8 mouse cellular contexts compared by ENCODE assay signal in genomic region chr4:107223225-107224204, GRCm38 (mm10). TPM values are rescaled to one million over a fixed set of nuclear protein-coding genes. Genes with fewer than 3 reads are reported as not detected.
DNase-seq lines count a peak whose midpoint lies in the region; ATAC-seq and TF ChIP-seq lines count a peak whose summit lies in the region.
"Had no signal": no experiment of that assay in that cellular context is flagged by ENCODE, and none has a peak within 500 bp of the region (broad histone marks: within the 10 kb centered on the region; RNA-seq: fewer than 3 reads in every experiment).

No protein-coding gene starts in this region.

- H3K4me3 ChIP-seq in midbrain, embryonic 13.5 days (replicated peaks) = no peak overlapping the region
- no peak overlapping the region for H3K4me3 ChIP-seq in midbrain, embryonic 11.5 days (ENCODE audit: low read depth, low read length)
- no peak overlapping the region for H3K4me3 ChIP-seq in gastrocnemius, adult 2 months
- no peak overlapping the region for H3K4me3 ChIP-seq in intestine, embryonic 16.5 days (ENCODE audit: low read length)
- H3K4me3 ChIP-seq: limb, embryonic 12.5 days had no signal

- H3K9me3 ChIP-seq in midbrain, embryonic 13.5 days = no peaks in the 10 kb centered on the region
- no peaks in the 10 kb centered on the region for H3K9me3 ChIP-seq in midbrain, embryonic 11.5 days (ENCODE audit: control insufficient read depth, low read length)
- H3K9me3 ChIP-seq in intestine, embryonic 16.5 days (ENCODE audit: control insufficient read depth, low read length) = no peaks in the 10 kb centered on the region
- H3K9me3 ChIP-seq: limb, embryonic 12.5 days had no signal

- no peak overlapping the region for H3K27ac ChIP-seq in midbrain, embryonic 13.5 days
- H3K27ac ChIP-seq in midbrain, embryonic 11.5 days (ENCODE audit: low read depth, low read length) = no peak overlapping the region
- H3K27ac ChIP-seq in gastrocnemius, adult 2 months = no peak overlapping the region
- H3K27ac ChIP-seq in intestine, embryonic 16.5 days (ENCODE audit: low read length) = no peak overlapping the region
- H3K27ac ChIP-seq: limb, embryonic 12.5 days had no signal

- 0 out of 2 replicates have a peak, but pooled peaks have one; percentile 17 for ATAC-seq in midbrain, embryonic 13.5 days
- ATAC-seq in midbrain, embryonic 11.5 days (ENCODE audit: low FRiP score) = no peak
- peak; percentile 38 for ATAC-seq in intestine, embryonic 16.5 days
- peak; percentile 90 for ATAC-seq in megakaryocyte-erythroid progenitor cell, adult 5-6 weeks (replicated peaks; ENCODE audit: low FRiP score, low TSS enrichment, poor library complexity, severe bottlenecking)

- no peaks in the 10 kb centered on the region for H3K27me3 ChIP-seq in midbrain, embryonic 13.5 days
- H3K27me3 ChIP-seq in midbrain, embryonic 11.5 days (ENCODE audit: control insufficient read depth, insufficient read depth, low read length) = no peaks in the 10 kb centered on the region
- no peaks in the 10 kb centered on the region for H3K27me3 ChIP-seq in intestine, embryonic 16.5 days (replicated peaks; ENCODE audit: control insufficient read depth, insufficient read depth, low read length)
- H3K27me3 ChIP-seq: limb, embryonic 12.5 days had no signal

- WGBS in midbrain, embryonic 13.5 days = 83% methylated on average over 11 of the region's 11 CpGs
- WGBS in midbrain, embryonic 11.5 days = 85% methylated on average over 11 of the region's 11 CpGs
- WGBS in intestine, embryonic 16.5 days = 70% methylated on average over 11 of the region's 11 CpGs

- no peak overlapping the region for H3K4me2 ChIP-seq in midbrain, embryonic 13.5 days (replicated peaks)
- H3K4me2 ChIP-seq in midbrain, embryonic 11.5 days = no peak overlapping the region
- H3K4me2 ChIP-seq in intestine, embryonic 16.5 days (ENCODE audit: low read depth, low read length) = no peak overlapping the region
- H3K4me2 ChIP-seq: limb, embryonic 12.5 days had no signal

- TF ChIP-seq CTCF in gastrocnemius, adult 2 months (IDR thresholded peaks at IDR 0.05) = no peak

- DNase-seq in midbrain, embryonic 11.5 days (ENCODE audit: low spot score, missing footprints) = no peak
- DNase-seq in adrenal gland, postnatal 14 days = peak; percentile 80
- DNase-seq in gastrocnemius, adult 2 months = peak; percentile 73
- DNase-seq in embryo, embryonic 11 days = no peak

- no peaks in the 10 kb centered on the region for H3K36me3 ChIP-seq in midbrain, embryonic 13.5 days
- H3K36me3 ChIP-seq in midbrain, embryonic 11.5 days (ENCODE audit: control insufficient read depth, insufficient read depth, low read length) = no peaks in the 10 kb centered on the region
- H3K36me3 ChIP-seq in intestine, embryonic 16.5 days (ENCODE audit: control insufficient read depth, insufficient read depth, low read length) = no peaks in the 10 kb centered on the region
- H3K36me3 ChIP-seq: limb, embryonic 12.5 days had no signal

- intact Hi-C loops in gastrocnemius, adult 2 months (cut with DNase I) = no loop called here

- no peaks in the 10 kb centered on the region for H3K4me1 ChIP-seq in midbrain, embryonic 13.5 days (replicated peaks)
- H3K4me1 ChIP-seq in midbrain, embryonic 11.5 days (ENCODE audit: control insufficient read depth, insufficient read depth, low read length) = no peaks in the 10 kb centered on the region
- no peaks in the 10 kb centered on the region for H3K4me1 ChIP-seq in intestine, embryonic 16.5 days (ENCODE audit: control insufficient read depth, insufficient read depth, low read length)
- H3K4me1 ChIP-seq: limb, embryonic 12.5 days had no signal

- H3K9ac ChIP-seq in midbrain, embryonic 13.5 days (replicated peaks) = no peak overlapping the region
- H3K9ac ChIP-seq in midbrain, embryonic 11.5 days (ENCODE audit: low read length) = no peak overlapping the region
- H3K9ac ChIP-seq in intestine, embryonic 16.5 days (ENCODE audit: low read depth, low read length) = no peak overlapping the region
- H3K9ac ChIP-seq: limb, embryonic 12.5 days had no signal

RNA-seq across cellular contexts. Expression of gene Ldlrad1, which starts 14.5 kb away (rescaled TPM):
- polyA plus RNA-seq in midbrain, embryonic 13.5 days (2015; fragmentation: Nextera tagmentation; extraction: Ambion mirVana) = not detected in 2 replicates
- polyA plus RNA-seq in midbrain, embryonic 11.5 days (2014; fragmentation: Nextera tagmentation; extraction: Ambion mirVana) = not detected in 2 replicates
- total RNA-seq in adrenal gland, postnatal 14 days (2021) = not detected in 2 replicates
- not detected for total RNA-seq in gastrocnemius, adult 2 months (2021)
- polyA plus RNA-seq in intestine, embryonic 16.5 days (2015; fragmentation: Nextera tagmentation; extraction: Ambion mirVana) = not detected in 2 replicates
- 0.57 TPM in 1 of 2 replicates, not detected in the other for total RNA-seq in megakaryocyte-erythroid progenitor cell, adult 5-6 weeks (2014; fragmentation: Nextera tagmentation)
- total RNA-seq in megakaryocyte-erythroid progenitor cell, adult 5-6 weeks (2017) = not detected in 2 replicates
- polyA plus RNA-seq: limb, embryonic 12.5 days had no signal

RNA-seq across cellular contexts. Expression of gene Lrrc42, which starts 29.8 kb away (rescaled TPM):
- polyA plus RNA-seq in midbrain, embryonic 13.5 days (2015; fragmentation: Nextera tagmentation; extraction: Ambion mirVana) = 54.9 and 56.5 TPM in 2 replicates
- 69.8 and 70.0 TPM in 2 replicates for polyA plus RNA-seq in midbrain, embryonic 11.5 days (2014; fragmentation: Nextera tagmentation; extraction: Ambion mirVana)
- total RNA-seq in adrenal gland, postnatal 14 days (2021) = 28.2 and 32.3 TPM in 2 replicates
- total RNA-seq in gastrocnemius, adult 2 months (2021) = 1 to 10 TPM; 8.0 to 8.2 TPM
- polyA plus RNA-seq in intestine, embryonic 16.5 days (2015; fragmentation: Nextera tagmentation; extraction: Ambion mirVana) = 48.3 and 49.6 TPM in 2 replicates
- 18.3 and 46.6 TPM in 2 replicates for total RNA-seq in megakaryocyte-erythroid progenitor cell, adult 5-6 weeks (2014; fragmentation: Nextera tagmentation)
- total RNA-seq in megakaryocyte-erythroid progenitor cell, adult 5-6 weeks (2017) = 15.0 and 16.7 TPM in 2 replicates

RNA-seq across cellular contexts. Expression of gene Hspb11, which starts 29.9 kb away (rescaled TPM):
- 34.9 and 39.6 TPM in 2 replicates for polyA plus RNA-seq in midbrain, embryonic 13.5 days (2015; fragmentation: Nextera tagmentation; extraction: Ambion mirVana)
- 27.2 and 30.2 TPM in 2 replicates for polyA plus RNA-seq in midbrain, embryonic 11.5 days (2014; fragmentation: Nextera tagmentation; extraction: Ambion mirVana)
- total RNA-seq in adrenal gland, postnatal 14 days (2021) = 22.4 and 22.6 TPM in 2 replicates
- 10 to 100 TPM in 1 of 2 experiments, 1 to 10 TPM in 1; 8.1 to 10.8 TPM for total RNA-seq in gastrocnemius, adult 2 months (2021)
- 22.6 and 26.7 TPM in 2 replicates for polyA plus RNA-seq in intestine, embryonic 16.5 days (2015; fragmentation: Nextera tagmentation; extraction: Ambion mirVana)
- total RNA-seq in megakaryocyte-erythroid progenitor cell, adult 5-6 weeks (2014; fragmentation: Nextera tagmentation) = 3.7 and 17.2 TPM in 2 replicates
- total RNA-seq in megakaryocyte-erythroid progenitor cell, adult 5-6 weeks (2017) = 11.2 and 12.7 TPM in 2 replicates

RNA-seq across cellular contexts. Expression of gene Tceanc2, which starts 44.6 kb away (rescaled TPM):
- 28.4 and 45.1 TPM in 2 replicates for polyA plus RNA-seq in midbrain, embryonic 13.5 days (2015; fragmentation: Nextera tagmentation; extraction: Ambion mirVana)
- 22.8 and 25.2 TPM in 2 replicates for polyA plus RNA-seq in midbrain, embryonic 11.5 days (2014; fragmentation: Nextera tagmentation; extraction: Ambion mirVana)
- 27.9 and 31.3 TPM in 2 replicates for total RNA-seq in adrenal gland, postnatal 14 days (2021)
- total RNA-seq in gastrocnemius, adult 2 months (2021) = 10 to 100 TPM; 12.6 to 13.2 TPM
- 17.6 and 19.4 TPM in 2 replicates for polyA plus RNA-seq in intestine, embryonic 16.5 days (2015; fragmentation: Nextera tagmentation; extraction: Ambion mirVana)
- 7.1 and 18.4 TPM in 2 replicates for total RNA-seq in megakaryocyte-erythroid progenitor cell, adult 5-6 weeks (2014; fragmentation: Nextera tagmentation)
- total RNA-seq in megakaryocyte-erythroid progenitor cell, adult 5-6 weeks (2017) = 20.2 and 23.5 TPM in 2 replicates

RNA-seq across cellular contexts. Expression of gene Tmem59, which starts 45.3 kb away (rescaled TPM):
- 377 and 395 TPM in 2 replicates for polyA plus RNA-seq in midbrain, embryonic 13.5 days (2015; fragmentation: Nextera tagmentation; extraction: Ambion mirVana)
- polyA plus RNA-seq in midbrain, embryonic 11.5 days (2014; fragmentation: Nextera tagmentation; extraction: Ambion mirVana) = 344 and 384 TPM in 2 replicates
- total RNA-seq in adrenal gland, postnatal 14 days (2021) = 261 and 291 TPM in 2 replicates
- total RNA-seq in gastrocnemius, adult 2 months (2021) = 10 to 100 TPM; 68.2 to 84.3 TPM
- polyA plus RNA-seq in intestine, embryonic 16.5 days (2015; fragmentation: Nextera tagmentation; extraction: Ambion mirVana) = 449 TPM in 2 replicates
- 75.0 and 79.1 TPM in 2 replicates for total RNA-seq in megakaryocyte-erythroid progenitor cell, adult 5-6 weeks (2014; fragmentation: Nextera tagmentation)
- total RNA-seq in megakaryocyte-erythroid progenitor cell, adult 5-6 weeks (2017) = 66.1 and 102 TPM in 2 replicates

Comparison
In these comparisons a context has a peak if more than half of its experiments do, and no peak if none do; other contexts are left out.
1. DNase-seq: peak in adrenal gland, postnatal 14 days (single experiment) and gastrocnemius, adult 2 months (single experiment); none in midbrain, embryonic 11.5 days (single experiment) and embryo, embryonic 11 days (single experiment).